Mouse (Mus musculus) intestine, embryonic 16.5 days (tissue): ENCODE results near the gene Ppfibp2. TPM values are rescaled to one million over a fixed set of nuclear protein-coding genes. Genes with fewer than 3 reads are reported as not detected.

ENCODE experiments used
- ATAC-seq: fragments of 200-750 bp; cut with Nextera tagmentation; 2 replicates; pipeline ENCODE4 v1.8.0; 2017; ENCODE audit warnings: moderate TSS enrichment, moderate library complexity
- H3K27ac ChIP-seq: fragments of 300-500 bp; sonication (generic); 2 replicates; pipeline ENCODE4 v1.5.1; 2014; ENCODE audit warnings: mild to moderate bottlenecking, low read length
- H3K27me3 ChIP-seq: fragments of 300-500 bp; sonication (generic); replicated peaks from 2 replicates; pipeline ENCODE4 v1.6.1; 2014; ENCODE audit warnings: low read length, control low read depth, mixed read lengths; ENCODE audit not compliant: control insufficient read depth, insufficient read depth
- H3K36me3 ChIP-seq: fragments of 300-500 bp; sonication (generic); 2 replicates; pipeline ENCODE4 v1.6.1; 2014; ENCODE audit warnings: low read length, control low read depth; ENCODE audit not compliant: control insufficient read depth, insufficient read depth
- H3K4me1 ChIP-seq: fragments of 300-500 bp; sonication (generic); 2 replicates; pipeline ENCODE4 v1.6.1; 2014; ENCODE audit warnings: low read length, control low read depth, mixed read lengths; ENCODE audit not compliant: control insufficient read depth, insufficient read depth
- H3K4me2 ChIP-seq: fragments of 300-500 bp; sonication (generic); 2 replicates; pipeline ENCODE4 v1.6.1; 2014; ENCODE audit warnings: low read depth, low read length, control low read depth
- H3K4me3 ChIP-seq: fragments of 300-500 bp; sonication (generic); 2 replicates; pipeline ENCODE4 v1.5.1; 2014; ENCODE audit warnings: mild to moderate bottlenecking, low read length
- H3K9ac ChIP-seq: fragments of 300-500 bp; sonication (generic); 2 replicates; pipeline ENCODE4 v1.6.1; 2014; ENCODE audit warnings: low read depth, low read length
- H3K9me3 ChIP-seq: fragments of 300-500 bp; sonication (generic); 2 replicates; pipeline ENCODE4 v1.6.1; 2016; ENCODE audit warnings: low read length, control low read depth; ENCODE audit not compliant: control insufficient read depth
- WGBS: fragments of 180-500 bp; shearing (Covaris S2); extraction: QIAGEN DNeasy Blood & Tissue Kit; methylation state at CpG from one replicate; pipeline ENCODE4 v1.1.7; 2014; 5-methylcytosine and 5-hydroxymethylcytosine counted together
- polyA plus RNA-seq: library from polyadenylated mRNA; unstranded; fragments of >200 nt; fragmentation: Nextera tagmentation; extraction: Ambion mirVana; gene quantifications from 2 replicates; pipeline ENCODE4 v1.2.1, GENCODE M21; 2015

Ppfibp2 gene
- polyA plus RNA-seq, 1 experiment from 2014 or later, result 13.7 TPM

GRCm38 (mm10) chr7:107600651-107601050 lies 5.6 kb downstream of the Ppfibp2 start:
- ATAC-seq, result no peak
- Histone ChIP-seq H3K4me2 (no peak overlapping the region), H3K4me1 (0 out of 2 replicates have a peak, but pooled peaks cover 3% of the 10 kb centered on the region), H3K27ac (no peak overlapping the region), H3K36me3 (no peaks in the 10 kb centered on the region), H3K4me3 (no peak overlapping the region), H3K9me3 (no peaks in the 10 kb centered on the region), H3K9ac (no peak overlapping the region), H3K27me3 (no peaks in the 10 kb centered on the region)
- 70% methylated on average over 5 of the region's 5 CpGs for WGBS

GRCm38 (mm10) chr7:107602505-107602904 lies 7.5 kb downstream of the Ppfibp2 start:
- no peak overlapping the region for H3K9ac ChIP-seq
- H3K4me2 ChIP-seq, result no peak overlapping the region
- 84% methylated on average over 4 of the region's 4 CpGs for WGBS
- H3K27ac ChIP-seq, result no peak overlapping the region
- no peak for ATAC-seq
- H3K4me3 ChIP-seq, result no peak overlapping the region
- no peaks in the 10 kb centered on the region for H3K4me1 ChIP-seq
- no peaks in the 10 kb centered on the region for H3K9me3 ChIP-seq
- no peaks in the 10 kb centered on the region for H3K36me3 ChIP-seq
- H3K27me3 ChIP-seq, result no peaks in the 10 kb centered on the region

GRCm38 (mm10) chr7:107602913-107603312 lies 7.9 kb downstream of the Ppfibp2 start:
- Histone ChIP-seq H3K4me1 (no peaks in the 10 kb centered on the region), H3K4me3 (no peak overlapping the region), H3K9ac (no peak overlapping the region), H3K9me3 (no peaks in the 10 kb centered on the region), H3K4me2 (no peak overlapping the region), H3K36me3 (no peaks in the 10 kb centered on the region), H3K27me3 (no peaks in the 10 kb centered on the region), H3K27ac (no peak overlapping the region)
- no peak for ATAC-seq
- 75% methylated on average over 6 of the region's 6 CpGs for WGBS

- H3K4me2 ChIP-seq, result no peak overlapping the region
- H3K27ac ChIP-seq, result no peak overlapping the region
- WGBS, result 88% methylated on average over 1 of the region's 1 CpGs
- H3K27me3 ChIP-seq, result no peaks in the 10 kb centered on the region
- no peak overlapping the region for H3K9ac ChIP-seq
- no peak overlapping the region for H3K4me3 ChIP-seq
- ATAC-seq, result no peak
- no peaks in the 10 kb centered on the region for H3K4me1 ChIP-seq
- H3K9me3 ChIP-seq, result no peaks in the 10 kb centered on the region
- H3K36me3 ChIP-seq, result no peaks in the 10 kb centered on the region
These were observed 12.8 kb downstream of the Ppfibp2 start for GRCm38 (mm10) chr7:107607766-107608165.

GRCm38 (mm10) chr7:107609622-107610255 lies 14.7 kb downstream of the Ppfibp2 start:
- H3K27me3 ChIP-seq, result no peaks in the 10 kb centered on the region
- H3K9me3 ChIP-seq, result no peaks in the 10 kb centered on the region

GRCm38 (mm10) chr7:107610880-107611279 lies 15.9 kb downstream of the Ppfibp2 start:
- Histone ChIP-seq H3K27me3 (no peaks in the 10 kb centered on the region), H3K9me3 (no peaks in the 10 kb centered on the region), H3K4me2 (no peak overlapping the region), H3K4me3 (no peak overlapping the region), H3K36me3 (no peaks in the 10 kb centered on the region), H3K9ac (no peak overlapping the region), H3K27ac (no peak overlapping the region), H3K4me1 (no peaks in the 10 kb centered on the region)
- no peak for ATAC-seq
- WGBS, result 86% methylated on average over 5 of the region's 5 CpGs

More at GRCm38 (mm10) chr7:107609622-107610255, 14.7 kb downstream of the Ppfibp2 start:
- ATAC-seq, result no peak
- Histone ChIP-seq H3K27ac (no peak overlapping the region), H3K4me3 (no peak overlapping the region), H3K9ac (no peak overlapping the region), H3K4me1 (no peaks in the 10 kb centered on the region), H3K4me2 (no peak overlapping the region), H3K36me3 (no peaks in the 10 kb centered on the region)
- WGBS, result 91% methylated on average over 2 of the region's 2 CpGs

GRCm38 (mm10) chr7:107618028-107618992 lies 23.3 kb downstream of the Ppfibp2 start:
- ATAC-seq, result no peak

GRCm38 (mm10) chr7:107619225-107619624 lies 24.2 kb downstream of the Ppfibp2 start:
- no peak for ATAC-seq
- no peak overlapping the region for H3K4me3 ChIP-seq
- WGBS, result 75% methylated on average over 4 of the region's 4 CpGs
- H3K4me1 ChIP-seq, result 0 out of 2 replicates have a peak, but pooled peaks cover 3% of the 10 kb centered on the region
- H3K27me3 ChIP-seq, result no peaks in the 10 kb centered on the region
- H3K9me3 ChIP-seq, result no peaks in the 10 kb centered on the region
- H3K4me2 ChIP-seq, result no peak overlapping the region
- H3K36me3 ChIP-seq, result no peaks in the 10 kb centered on the region
- H3K27ac ChIP-seq, result no peak overlapping the region
- H3K9ac ChIP-seq, result no peak overlapping the region

More at GRCm38 (mm10) chr7:107618028-107618992, 23.3 kb downstream of the Ppfibp2 start:
- Histone ChIP-seq H3K9ac (no peak overlapping the region), H3K4me3 (no peak overlapping the region), H3K4me2 (no peak overlapping the region), H3K9me3 (no peaks in the 10 kb centered on the region), H3K36me3 (no peaks in the 10 kb centered on the region), H3K4me1 (0 out of 2 replicates have a peak, but pooled peaks cover 3% of the 10 kb centered on the region), H3K27me3 (no peaks in the 10 kb centered on the region), H3K27ac (no peak overlapping the region)
- 33% methylated on average over 10 of the region's 11 CpGs for WGBS

GRCm38 (mm10) chr7:107620137-107620536 lies 25.1 kb downstream of the Ppfibp2 start:
- no peak overlapping the region for H3K4me2 ChIP-seq
- ATAC-seq, result no peak
- H3K27me3 ChIP-seq, result no peaks in the 10 kb centered on the region
- 75% methylated on average over 3 of the region's 3 CpGs for WGBS
- H3K36me3 ChIP-seq, result no peaks in the 10 kb centered on the region
- H3K4me1 ChIP-seq, result 0 out of 2 replicates have a peak, but pooled peaks cover 3% of the 10 kb centered on the region
- no peak overlapping the region for H3K4me3 ChIP-seq
- no peak overlapping the region for H3K9ac ChIP-seq
- no peaks in the 10 kb centered on the region for H3K9me3 ChIP-seq
- no peak overlapping the region for H3K27ac ChIP-seq
